ENCODE assay signal across 15 mouse cellular contexts in genomic region chr8:121280414-121280813, GRCm38 (mm10).
DNase-seq lines count a peak whose midpoint lies in the region; ATAC-seq lines count a peak whose summit lies in the region.
"Had no signal": no experiment of that assay in that cellular context is flagged by ENCODE, and none has a peak within 500 bp of the region (broad histone marks: within the 10 kb centered on the region; RNA-seq: fewer than 3 reads in every experiment).

No protein-coding gene starts in this region.

- no peaks in the 10 kb centered on the region for H3K9me3 ChIP-seq in heart, embryonic 12.5 days (replicated peaks)
- no peaks in the 10 kb centered on the region for H3K9me3 ChIP-seq in embryonic facial prominence, embryonic 12.5 days
- no peaks in the 10 kb centered on the region for H3K9me3 ChIP-seq in limb, embryonic 10.5 days (replicated peaks)
- H3K9me3 ChIP-seq: liver, embryonic 12.5 days had no signal

- no peak overlapping the region for H3K27ac ChIP-seq in heart, embryonic 12.5 days (ENCODE audit: poor library complexity, severe bottlenecking)
- H3K27ac ChIP-seq in embryonic facial prominence, embryonic 12.5 days: peak overlapping the region; percentile 27; the same call in 1 of the 2 replicates
- H3K27ac ChIP-seq in limb, embryonic 10.5 days: peak overlapping the region; percentile 78
- H3K27ac ChIP-seq: hindbrain, embryonic 14.5 days; left cerebral cortex, adult 2 months; liver, embryonic 12.5 days had no signal

- peaks cover 22% of the 10 kb centered on the region for H3K4me1 ChIP-seq in heart, embryonic 12.5 days (replicated peaks)
- H3K4me1 ChIP-seq in embryonic facial prominence, embryonic 12.5 days: peaks cover 41% of the 10 kb centered on the region
- peaks cover 59% of the 10 kb centered on the region for H3K4me1 ChIP-seq in limb, embryonic 10.5 days
- H3K4me1 ChIP-seq: liver, embryonic 12.5 days had no signal

- 41% methylated on average over 9 of the region's 9 CpGs for WGBS in heart, embryonic 12.5 days
- WGBS in embryonic facial prominence, embryonic 12.5 days: 32% methylated on average over 9 of the region's 9 CpGs
- WGBS in limb, embryonic 10.5 days: 41% methylated on average over 9 of the region's 9 CpGs

- H3K27me3 ChIP-seq in heart, embryonic 12.5 days (replicated peaks): no peaks in the 10 kb centered on the region
- H3K27me3 ChIP-seq in embryonic facial prominence, embryonic 12.5 days: no peaks in the 10 kb centered on the region
- peaks cover 43% of the 10 kb centered on the region for H3K27me3 ChIP-seq in limb, embryonic 10.5 days (ENCODE audit: low read depth, poor library complexity, severe bottlenecking)
- H3K27me3 ChIP-seq: liver, embryonic 12.5 days had no signal

- no peaks in the 10 kb centered on the region for H3K36me3 ChIP-seq in heart, embryonic 12.5 days
- H3K36me3 ChIP-seq in embryonic facial prominence, embryonic 12.5 days: no peaks in the 10 kb centered on the region
- H3K36me3 ChIP-seq in limb, embryonic 10.5 days: no peaks in the 10 kb centered on the region
- H3K36me3 ChIP-seq: G1E; liver, embryonic 12.5 days had no signal

- peak overlapping the region; percentile 33; the same call in 1 of the 2 replicates for H3K9ac ChIP-seq in heart, embryonic 12.5 days
- H3K9ac ChIP-seq in embryonic facial prominence, embryonic 12.5 days: no peak overlapping the region
- H3K9ac ChIP-seq: hindbrain, embryonic 14.5 days; liver, embryonic 12.5 days had no signal

- H3K4me3 ChIP-seq in heart, embryonic 12.5 days: no peak overlapping the region
- no peak overlapping the region for H3K4me3 ChIP-seq in embryonic facial prominence, embryonic 12.5 days
- H3K4me3 ChIP-seq in limb, embryonic 10.5 days: no peak overlapping the region
- H3K4me3 ChIP-seq: left cerebral cortex, adult 2 months; liver, embryonic 12.5 days had no signal

- no peak for ATAC-seq in heart, embryonic 12.5 days (ENCODE audit: insufficient number of reproducible peaks, low FRiP score)
- no peak for ATAC-seq in embryonic facial prominence, embryonic 12.5 days (ENCODE audit: insufficient number of reproducible peaks, insufficient read depth, low FRiP score, low TSS enrichment)
- ATAC-seq: liver, embryonic 12.5 days; lung, postnatal 0 days had no signal

- DNase-seq in heart, adult 8-10 months (ENCODE audit: low spot score): no peak
- DNase-seq in Muller cell, postnatal 12 days (ENCODE audit: inconsistent ontology term): peak; percentile 55
- no peak for DNase-seq in limb, embryonic 10.5 days (ENCODE audit: low spot score)
- no peak for DNase-seq in layer of hippocampus, adult 9-11 months
- no peak for DNase-seq in T-cell, adult 2 months (ENCODE audit: low spot score)
- no peak for DNase-seq in urinary bladder, postnatal 10 days (ENCODE audit: low spot score)
- DNase-seq: cerebellum, adult 18-20 months; right cerebral cortex, postnatal 14 days had no signal

- H3K4me2 ChIP-seq in heart, embryonic 12.5 days: no peak overlapping the region
- no peak overlapping the region for H3K4me2 ChIP-seq in embryonic facial prominence, embryonic 12.5 days (replicated peaks)
- H3K4me2 ChIP-seq: hindbrain, embryonic 14.5 days; liver, embryonic 12.5 days had no signal
